Mouse (Mus musculus) stomach, embryonic 15.5 days (tissue): Measurements from ENCODE around the gene Cyp2t4. TPM values are rescaled to one million over a fixed set of nuclear protein-coding genes. Genes with fewer than 3 reads are reported as not detected.
A peak's percentile ranks its signal among the peaks of the same experiment; 100 is the strongest.

ENCODE experiments used
- ATAC-seq: fragments of 200-750 bp; cut with Nextera tagmentation; 2 replicates; pipeline ENCODE4 v1.8.0; 2017; ENCODE audit warnings: low read depth, moderate number of reproducible peaks, moderate TSS enrichment; ENCODE audit not compliant: insufficient read depth, low FRiP score
- H3K27ac ChIP-seq: fragments of 300-500 bp; sonication (generic); 2 replicates; pipeline ENCODE4 v1.5.1; 2015; ENCODE audit warnings: mild to moderate bottlenecking, inconsistent platforms
- H3K27me3 ChIP-seq: fragments of 300-500 bp; sonication (generic); replicated peaks from 2 replicates; pipeline ENCODE4 v1.6.1; 2015; ENCODE audit warnings: inconsistent platforms
- H3K36me3 ChIP-seq: fragments of 300-500 bp; sonication (generic); 2 replicates; pipeline ENCODE4 v1.6.1; 2015; ENCODE audit warnings: inconsistent platforms
- H3K4me1 ChIP-seq: fragments of 300-500 bp; sonication (generic); 2 replicates; pipeline ENCODE4 v1.6.1; 2015; ENCODE audit warnings: inconsistent platforms
- H3K4me2 ChIP-seq: fragments of 300-500 bp; sonication (generic); 2 replicates; pipeline ENCODE4 v1.6.1; 2015; ENCODE audit warnings: mild to moderate bottlenecking, inconsistent platforms
- H3K4me3 ChIP-seq: fragments of 300-500 bp; sonication (generic); replicated peaks from 2 replicates; pipeline ENCODE4 v1.5.1; 2015; ENCODE audit warnings: inconsistent platforms
- H3K9ac ChIP-seq: fragments of 300-500 bp; sonication (generic); 2 replicates; pipeline ENCODE4 v1.6.1; 2015; ENCODE audit warnings: inconsistent platforms
- H3K9me3 ChIP-seq: fragments of 300-500 bp; sonication (generic); 2 replicates; pipeline ENCODE4 v1.6.1; 2016; ENCODE audit warnings: inconsistent platforms
- WGBS: fragments of 180-500 bp; shearing (Covaris S2); methylation state at CpG from one replicate; pipeline ENCODE4 v1.1.7; 2015; 5-methylcytosine and 5-hydroxymethylcytosine counted together
- polyA plus RNA-seq: library from polyadenylated mRNA; unstranded; fragments of >200 nt; fragmentation: Nextera tagmentation; extraction: Ambion mirVana; gene quantifications from 2 replicates; pipeline ENCODE4 v1.2.1, GENCODE M21; 2015

Gene Cyp2t4
- not detected in 2 replicates for polyA plus RNA-seq

DNA sequence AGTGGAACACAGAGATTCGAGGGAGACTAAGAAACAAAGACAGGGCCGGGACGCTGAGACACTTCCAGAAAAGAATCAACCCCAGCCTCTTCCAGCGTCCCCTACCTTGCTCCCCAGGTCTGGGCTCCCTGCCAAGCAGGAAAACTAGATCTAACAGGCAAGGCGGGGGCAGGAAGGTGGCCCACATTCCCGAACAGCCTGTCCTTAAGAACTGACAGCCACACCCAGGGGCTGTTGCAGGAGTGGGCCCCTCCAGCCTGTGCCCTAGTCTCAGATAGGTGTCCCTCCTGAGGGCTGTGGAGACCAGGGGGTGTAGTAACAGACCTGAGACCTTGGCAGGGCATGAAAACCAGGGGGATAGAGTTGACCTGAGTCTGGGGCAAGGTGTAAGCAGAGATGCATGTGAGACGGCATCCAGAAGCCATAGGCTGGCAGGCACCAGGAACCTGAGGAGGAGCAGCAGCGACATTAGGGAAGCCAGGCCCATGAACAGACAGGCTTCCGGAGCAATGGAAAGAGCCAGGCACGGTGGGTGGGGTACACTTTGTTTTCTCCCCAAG is at the start of gene Cyp2t4:
Gene Cyp2t4 (plus strand): TSS at position 510 of the 560 bp plus-strand sequence.
- Histone ChIP-seq H3K4me1 (peaks cover 4% of the 10 kb centered on the region; the same call in 1 of the 2 replicates), H3K9me3 (no peaks in the 10 kb centered on the region), H3K36me3 (peaks cover 6% of the 10 kb centered on the region), H3K27ac (peak within 1 kb of the TSS; percentile 69), H3K4me2 (peak within 1 kb of the TSS; percentile 23; the same call in 1 of the 2 replicates), H3K27me3 (no peaks in the 10 kb centered on the region), H3K4me3 (no peak within 1 kb of the TSS), H3K9ac (no peak within 1 kb of the TSS)
- ATAC-seq = peak; percentile 78
- whole genome bisulfite sequencing = 51% methylated on average over 10 of the region's 10 CpGs

DNA sequence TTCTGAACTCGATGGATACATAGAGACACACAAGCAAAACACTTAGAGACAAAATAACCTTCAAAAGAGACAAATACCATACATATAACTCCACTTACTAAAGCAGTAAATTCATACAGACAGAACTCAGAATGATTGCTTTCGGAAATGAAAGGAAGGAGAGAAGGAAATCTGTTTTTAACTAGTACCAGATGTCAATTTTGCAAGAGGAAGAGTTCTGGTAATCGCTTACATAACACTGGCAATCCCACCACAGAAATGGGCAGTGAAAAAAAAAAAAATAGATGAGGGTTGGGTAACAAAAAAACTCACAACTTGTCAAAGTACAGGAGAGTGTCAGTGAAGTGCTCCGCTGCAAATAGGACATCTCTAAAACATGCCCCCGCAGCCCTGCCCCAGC is 48.6 kb upstream of the Cyp2t4 start:
- no peaks in the 10 kb centered on the region for H3K36me3 ChIP-seq
- no peak for ATAC-seq
- WGBS = 75% methylated on average over 5 of the region's 5 CpGs
- H3K4me1 ChIP-seq = no peaks in the 10 kb centered on the region
- no peaks in the 10 kb centered on the region for H3K9me3 ChIP-seq
- no peak overlapping the region for H3K4me3 ChIP-seq
- no peak overlapping the region for H3K27ac ChIP-seq
- H3K4me2 ChIP-seq = no peak overlapping the region
- no peaks in the 10 kb centered on the region for H3K27me3 ChIP-seq
- H3K9ac ChIP-seq = no peak overlapping the region

DNA sequence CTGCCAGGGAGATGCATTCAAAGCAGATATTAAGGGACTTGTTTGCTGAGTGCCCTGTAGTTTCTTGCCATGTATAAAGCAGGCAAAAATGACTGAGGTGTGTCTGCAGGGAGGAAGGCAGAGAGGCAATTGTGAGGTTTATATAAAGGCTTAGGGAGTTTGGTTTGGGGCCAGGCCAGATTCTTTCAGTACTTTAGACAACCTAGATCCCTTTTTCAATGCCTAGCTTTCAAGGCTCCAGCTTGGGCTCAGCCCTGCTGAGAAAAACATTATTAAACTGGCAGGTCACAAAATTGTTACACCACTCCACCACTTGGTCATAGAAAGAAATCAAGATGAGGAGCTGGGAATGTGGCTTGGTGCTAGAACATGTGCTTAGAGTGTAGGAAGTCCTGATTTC is 43.2 kb upstream of the Cyp2t4 start:
- no peaks in the 10 kb centered on the region for H3K27me3 ChIP-seq
- no peak overlapping the region for H3K9ac ChIP-seq
- H3K4me3 ChIP-seq = no peak overlapping the region
- no peaks in the 10 kb centered on the region for H3K4me1 ChIP-seq
- peak overlapping the region; percentile 44; the same call in 1 of the 2 replicates for H3K27ac ChIP-seq
- H3K36me3 ChIP-seq = no peaks in the 10 kb centered on the region
- no peaks in the 10 kb centered on the region for H3K9me3 ChIP-seq
- peak; percentile 43; the same call in 1 of the 2 replicates for ATAC-seq
- no peak overlapping the region for H3K4me2 ChIP-seq

DNA sequence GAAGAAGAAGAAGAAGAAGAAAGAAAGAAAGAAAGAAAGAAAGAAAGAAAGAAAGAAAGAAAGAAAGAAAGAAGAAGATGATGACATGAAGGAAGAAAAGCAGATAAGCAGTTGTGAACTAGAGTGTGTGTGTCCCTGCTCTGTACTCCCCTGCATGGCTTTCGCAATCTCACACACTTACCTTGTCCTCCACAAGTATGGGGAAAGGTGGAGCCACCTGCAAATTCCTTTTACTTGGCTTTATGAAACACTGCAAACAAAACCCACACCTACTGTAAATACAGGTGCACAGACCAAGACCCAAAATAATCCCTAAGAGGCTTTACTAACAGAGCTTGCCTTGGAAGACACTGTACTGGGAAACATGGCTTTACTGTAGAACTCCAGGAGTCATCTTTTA is 42.5 kb upstream of the Cyp2t4 start:
- no peak overlapping the region for H3K27ac ChIP-seq
- H3K4me1 ChIP-seq = no peaks in the 10 kb centered on the region
- no peak overlapping the region for H3K4me3 ChIP-seq
- ATAC-seq = no peak
- no peaks in the 10 kb centered on the region for H3K36me3 ChIP-seq
- no peak overlapping the region for H3K9ac ChIP-seq
- H3K9me3 ChIP-seq = no peaks in the 10 kb centered on the region
- no peaks in the 10 kb centered on the region for H3K27me3 ChIP-seq
- H3K4me2 ChIP-seq = no peak overlapping the region
- 60% methylated on average over 1 of the region's 1 CpGs for WGBS

DNA sequence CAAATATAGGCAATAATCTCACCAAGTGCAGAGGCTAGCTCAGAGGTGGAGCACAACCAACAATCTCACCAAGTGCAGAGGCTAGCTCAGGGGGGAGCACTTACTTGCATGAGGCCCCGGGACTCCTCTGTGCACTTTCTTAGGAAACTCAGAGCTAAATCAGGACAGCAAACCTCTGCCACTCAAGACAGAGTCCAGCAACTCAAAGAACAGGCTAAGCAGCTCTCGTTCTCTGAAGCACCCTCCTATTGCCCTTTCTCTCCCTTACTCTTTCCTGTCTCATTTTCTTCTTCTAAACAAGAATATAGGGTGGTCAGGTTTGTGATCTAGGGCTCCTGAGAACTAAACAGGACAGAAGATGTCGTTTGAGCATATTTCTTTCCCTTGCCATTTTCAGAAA is 41.5 kb upstream of the Cyp2t4 start:
- no peak overlapping the region; the same call in 1 of the 2 replicates for H3K27ac ChIP-seq
- H3K36me3 ChIP-seq = no peaks in the 10 kb centered on the region
- no peaks in the 10 kb centered on the region for H3K9me3 ChIP-seq
- H3K4me1 ChIP-seq = no peaks in the 10 kb centered on the region
- no peak for ATAC-seq
- H3K9ac ChIP-seq = no peak overlapping the region
- H3K4me2 ChIP-seq = no peak overlapping the region
- H3K4me3 ChIP-seq = no peak overlapping the region
- 68% methylated on average over 3 of the region's 3 CpGs for WGBS
- no peaks in the 10 kb centered on the region for H3K27me3 ChIP-seq

DNA sequence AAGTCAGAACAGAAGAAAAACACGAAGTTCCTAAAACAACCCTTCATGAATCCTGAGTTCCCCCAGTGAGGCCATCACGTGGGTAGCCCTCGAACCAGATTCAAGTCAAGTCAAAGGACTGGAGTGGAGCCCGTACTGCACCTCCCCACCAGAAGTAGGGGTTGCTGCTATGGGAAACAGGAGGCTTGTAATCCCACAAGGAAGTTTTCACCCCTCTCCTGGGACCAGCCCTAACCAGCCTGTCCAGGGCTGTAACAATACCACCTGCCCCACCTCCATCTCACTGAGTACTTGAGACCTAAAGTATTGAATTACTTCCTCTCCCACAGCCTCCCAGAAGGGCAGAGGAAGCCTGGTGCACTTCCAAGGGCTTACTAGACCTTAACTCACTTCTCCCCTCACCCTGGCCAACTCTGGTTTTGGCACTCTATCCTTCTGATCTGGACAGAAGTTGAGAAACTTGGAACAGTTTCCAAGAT is 35.4 kb upstream of the Cyp2t4 start:
- H3K9ac ChIP-seq = no peak overlapping the region
- no peak for ATAC-seq
- no peaks in the 10 kb centered on the region for H3K36me3 ChIP-seq
- no peak overlapping the region for H3K4me3 ChIP-seq
- no peak overlapping the region for H3K4me2 ChIP-seq
- H3K27me3 ChIP-seq = no peaks in the 10 kb centered on the region
- no peaks in the 10 kb centered on the region for H3K4me1 ChIP-seq
- 63% methylated on average over 4 of the region's 4 CpGs for WGBS
- H3K9me3 ChIP-seq = no peaks in the 10 kb centered on the region
- H3K27ac ChIP-seq = no peak overlapping the region

DNA sequence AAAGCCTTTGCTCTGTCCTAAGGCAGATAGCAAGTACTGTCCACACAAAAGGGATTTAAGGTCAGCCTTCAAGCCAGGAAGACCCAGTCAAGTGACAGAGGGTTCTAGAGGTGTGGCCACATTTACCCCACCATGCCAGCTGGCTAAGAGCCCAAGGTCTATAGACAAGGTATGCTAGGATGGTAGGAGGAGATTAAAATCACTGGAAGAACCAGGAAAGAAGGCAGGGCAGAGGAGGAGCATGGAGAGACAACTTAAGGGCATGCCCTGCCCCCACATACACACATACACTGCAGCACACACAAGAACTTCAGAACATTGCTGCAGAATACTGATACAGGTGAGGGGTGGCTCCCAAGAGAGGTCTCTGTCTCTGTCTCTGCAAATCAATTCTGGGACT is 33.8 kb upstream of the Cyp2t4 start, which contains the start of gene Cyp2f2:
Gene Cyp2f2 (plus strand): TSS at position 234 of the 400 bp plus-strand sequence.
- no peak within 1 kb of the TSS for H3K4me3 ChIP-seq

DNA sequence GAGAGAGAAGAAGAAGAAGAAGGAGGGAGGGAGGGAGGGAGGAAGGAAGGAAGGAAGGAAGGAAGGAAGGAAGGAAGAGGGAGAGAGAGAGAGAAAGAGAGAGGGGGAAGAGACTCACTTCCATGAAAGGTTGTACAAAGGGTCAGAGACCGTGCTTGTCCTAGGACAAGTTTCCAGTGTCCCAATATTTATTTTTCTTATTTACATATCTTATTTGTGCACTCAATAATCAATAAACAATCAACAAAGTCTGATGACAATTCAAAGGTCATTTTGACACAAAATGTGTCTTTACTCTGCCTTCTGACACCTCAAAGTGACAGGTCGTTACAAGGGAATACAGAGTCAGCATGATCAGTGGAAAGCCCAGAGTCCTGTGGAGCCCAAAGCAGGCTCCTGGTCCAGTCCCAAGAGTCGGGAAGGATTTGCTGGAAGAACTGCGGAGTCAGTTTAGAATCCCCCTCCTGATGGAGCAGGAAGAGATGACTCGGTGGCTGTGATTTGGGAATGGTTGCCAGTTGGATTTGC is 29.1 kb upstream of the Cyp2t4 start:
- Histone ChIP-seq H3K9me3 (no peaks in the 10 kb centered on the region), H3K4me1 (no peaks in the 10 kb centered on the region), H3K4me3 (no peak overlapping the region), H3K9ac (no peak overlapping the region), H3K4me2 (no peak overlapping the region), H3K27ac (no peak overlapping the region), H3K27me3 (no peaks in the 10 kb centered on the region), H3K36me3 (no peaks in the 10 kb centered on the region)
- WGBS = 66% methylated on average over 5 of the region's 5 CpGs
- no peak for ATAC-seq

More for the DNA sequence above, 33.8 kb upstream of the Cyp2t4 start, which contains the start of gene Cyp2f2:
- H3K4me1 ChIP-seq = no peaks in the 10 kb centered on the region
- H3K9ac ChIP-seq = no peak within 1 kb of the TSS
- no peaks in the 10 kb centered on the region for H3K36me3 ChIP-seq
- H3K4me2 ChIP-seq = no peak within 1 kb of the TSS
- ATAC-seq = no peak
- no peaks in the 10 kb centered on the region for H3K9me3 ChIP-seq
- H3K27me3 ChIP-seq = no peaks in the 10 kb centered on the region
- no peak within 1 kb of the TSS for H3K27ac ChIP-seq

DNA sequence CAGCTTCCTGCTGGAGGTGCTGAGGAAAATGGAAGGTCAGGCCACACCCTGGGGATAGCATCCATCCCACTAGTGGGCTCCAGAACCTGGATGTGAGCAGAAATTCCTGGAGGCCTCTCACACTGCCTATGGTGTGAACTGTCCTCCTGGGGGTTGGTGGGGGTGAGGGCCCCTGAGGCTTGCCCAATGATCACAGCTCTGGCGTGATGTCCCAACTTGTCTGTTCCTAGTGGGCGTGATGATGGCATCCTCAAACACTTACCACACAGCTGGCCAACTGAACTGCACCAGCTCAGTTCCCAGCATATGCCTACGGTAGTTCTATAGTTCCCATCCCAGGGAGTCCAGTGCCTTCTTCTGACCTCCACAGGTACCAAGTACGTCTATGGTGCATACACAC is 28.5 kb upstream of the Cyp2t4 start:
- H3K4me3 ChIP-seq = no peak overlapping the region
- WGBS = 85% methylated on average over 4 of the region's 4 CpGs
- ATAC-seq = no peak
- no peaks in the 10 kb centered on the region for H3K36me3 ChIP-seq
- H3K27ac ChIP-seq = no peak overlapping the region
- no peak overlapping the region for H3K4me2 ChIP-seq
- H3K9ac ChIP-seq = no peak overlapping the region
- H3K9me3 ChIP-seq = no peaks in the 10 kb centered on the region
- H3K27me3 ChIP-seq = no peaks in the 10 kb centered on the region
- H3K4me1 ChIP-seq = no peaks in the 10 kb centered on the region

DNA sequence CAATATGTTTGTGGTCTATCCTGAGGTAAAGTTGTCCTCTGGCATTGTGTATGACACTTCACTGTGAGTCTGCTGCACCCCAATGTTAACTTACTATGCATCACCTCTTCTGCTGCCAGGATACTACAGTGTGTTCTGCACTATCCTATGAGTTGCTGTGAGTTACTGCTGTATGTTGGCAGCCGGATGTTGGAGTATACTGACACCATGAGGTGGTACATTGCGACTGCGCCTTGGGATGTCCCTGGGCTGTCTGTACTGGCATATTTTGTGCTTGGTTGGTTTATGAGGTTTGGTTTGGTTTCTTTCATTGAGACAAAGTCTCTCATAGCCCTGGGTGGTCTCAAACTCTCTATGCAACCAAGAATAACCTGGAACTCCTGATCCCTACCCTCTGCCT is 25.4 kb upstream of the Cyp2t4 start:
- Histone ChIP-seq H3K27me3 (no peaks in the 10 kb centered on the region), H3K9me3 (no peaks in the 10 kb centered on the region), H3K36me3 (no peaks in the 10 kb centered on the region), H3K9ac (no peak overlapping the region), H3K4me2 (no peak overlapping the region), H3K4me1 (0 out of 2 replicates have a peak, but pooled peaks cover 5% of the 10 kb centered on the region), H3K4me3 (no peak overlapping the region), H3K27ac (no peak overlapping the region)
- ATAC-seq = peak; percentile 44; the same call in 1 of the 2 replicates
- WGBS = 55% methylated on average over 3 of the region's 3 CpGs

DNA sequence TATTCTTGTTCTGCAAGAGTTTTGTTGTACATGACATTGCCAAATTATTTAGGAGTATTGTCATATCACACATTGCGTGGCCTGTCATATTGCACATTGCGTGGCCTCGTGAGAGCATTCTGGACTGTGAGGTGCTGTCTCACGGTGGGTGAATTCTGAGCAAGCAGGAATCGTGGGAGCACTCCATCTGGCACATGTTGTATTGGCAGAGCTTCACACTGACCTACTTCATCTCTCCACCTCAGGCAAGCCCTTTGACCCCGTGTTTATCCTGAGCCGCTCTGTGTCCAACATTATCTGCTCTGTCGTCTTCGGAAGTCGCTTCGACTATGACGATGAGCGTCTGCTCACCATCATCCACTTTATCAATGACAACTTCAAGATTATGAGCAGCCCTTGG is 24.6 kb upstream of the Cyp2t4 start:
- no peak for ATAC-seq
- WGBS = 63% methylated on average over 13 of the region's 13 CpGs
- no peaks in the 10 kb centered on the region for H3K27me3 ChIP-seq
- H3K4me2 ChIP-seq = no peak overlapping the region
- no peaks in the 10 kb centered on the region for H3K9me3 ChIP-seq
- no peaks in the 10 kb centered on the region for H3K36me3 ChIP-seq
- no peak overlapping the region for H3K27ac ChIP-seq
- H3K4me3 ChIP-seq = no peak overlapping the region
- H3K4me1 ChIP-seq = 0 out of 2 replicates have a peak, but pooled peaks cover 6% of the 10 kb centered on the region
- no peak overlapping the region for H3K9ac ChIP-seq

DNA sequence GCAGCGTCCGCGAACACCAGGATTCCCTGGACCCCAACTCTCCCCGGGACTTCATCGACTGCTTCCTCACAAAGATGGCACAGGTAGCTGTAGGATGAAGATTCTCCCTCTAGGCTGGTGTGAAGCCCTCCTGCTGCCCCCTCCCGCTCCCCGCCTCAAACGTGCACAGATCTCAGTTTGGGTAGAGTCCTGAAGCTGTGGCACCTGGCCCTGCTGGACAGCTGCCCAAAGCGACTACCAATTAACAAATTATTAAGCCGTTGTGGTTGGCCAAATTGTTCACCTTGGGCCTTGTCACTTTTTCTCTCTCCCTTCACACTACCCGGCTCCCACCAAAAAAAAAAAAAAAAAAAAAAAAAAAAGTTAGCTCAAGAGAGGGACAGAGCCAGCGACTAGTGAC is 23.7 kb upstream of the Cyp2t4 start:
- Histone ChIP-seq H3K4me3 (no peak overlapping the region), H3K27ac (no peak overlapping the region), H3K9ac (no peak overlapping the region), H3K9me3 (no peaks in the 10 kb centered on the region), H3K27me3 (no peaks in the 10 kb centered on the region), H3K36me3 (no peaks in the 10 kb centered on the region), H3K4me2 (no peak overlapping the region), H3K4me1 (0 out of 2 replicates have a peak, but pooled peaks cover 6% of the 10 kb centered on the region)
- WGBS = 85% methylated on average over 12 of the region's 12 CpGs
- ATAC-seq = no peak
